Mouse (Mus musculus): ENCODE results near the gene Bud31. TPM values are rescaled to one million over a fixed set of nuclear protein-coding genes. Genes with fewer than 3 reads are reported as not detected.

Bud31 gene
- 56.9 and 67.4 TPM in 2 replicates for polyA plus RNA-seq (2012; rRNA removed; ENCODE audit: low replicate concordance)

GRCm38 (mm10) chr5:145139571-145140519, at the start of gene Bud31, which contains the start of gene Pdap1:
Bud31 (plus strand) TSS chr5:145140362.
Pdap1 (minus strand) TSS chr5:145140238.

GRCm38 (mm10) chr5:145114071-145114605, 26.0 kb upstream of the Bud31 start, which contains the start of gene Arpc1b:
Arpc1b (plus strand) TSS chr5:145114215.

GRCm38 (mm10) chr5:145166536-145167305, 26.6 kb downstream of the Bud31 start, which contains the start of the genes Ptcd1 and Cpsf4:
Ptcd1 (minus strand) TSS chr5:145167108.
Cpsf4 (plus strand) TSS chr5:145167213.

GRCm38 (mm10) chr5:145191962-145192361, 51.8 kb downstream of the Bud31 start, which contains the start of gene Atp5j2:
Atp5j2 (minus strand) TSS chr5:145192062.

Other genes with a start within 250 kb of the Bud31 start
- gene Smurf1, start 174.5 kb upstream of the Bud31 start, polyA plus RNA-seq (2012; rRNA removed; ENCODE audit: low replicate concordance) = 33.8 and 36.4 TPM in 2 replicates
- not detected in 2 replicates for gene Gm4871, start 107.6 kb upstream of the Bud31 start, polyA plus RNA-seq (2012; rRNA removed; ENCODE audit: low replicate concordance)
- gene 1700018F24Rik, start 97.4 kb upstream of the Bud31 start, polyA plus RNA-seq (2012; rRNA removed; ENCODE audit: low replicate concordance) = not detected in 2 replicates
- gene Arpc1a, start 56.5 kb upstream of the Bud31 start, polyA plus RNA-seq (2012; rRNA removed; ENCODE audit: low replicate concordance) = 146 and 172 TPM in 2 replicates
- gene Kpna7, start 56.3 kb upstream of the Bud31 start, polyA plus RNA-seq (2012; rRNA removed; ENCODE audit: low replicate concordance) = not detected in 2 replicates
- gene Arpc1b, start 26.1 kb upstream of the Bud31 start, polyA plus RNA-seq (2012; rRNA removed; ENCODE audit: low replicate concordance) = 709 and 828 TPM in 2 replicates
- gene Pdap1, start 124 bp upstream of the Bud31 start, polyA plus RNA-seq (2012; rRNA removed; ENCODE audit: low replicate concordance) = 22.4 and 39.1 TPM in 2 replicates
- 17.1 and 19.1 TPM in 2 replicates for gene Ptcd1, start 26.7 kb downstream of the Bud31 start, polyA plus RNA-seq (2012; rRNA removed; ENCODE audit: low replicate concordance)
- 24.2 and 36.6 TPM in 2 replicates for gene Cpsf4, start 26.9 kb downstream of the Bud31 start, polyA plus RNA-seq (2012; rRNA removed; ENCODE audit: low replicate concordance)
- gene Atp5j2, start 51.7 kb downstream of the Bud31 start, polyA plus RNA-seq (2012; rRNA removed; ENCODE audit: low replicate concordance) = 178 and 219 TPM in 2 replicates
- gene Zkscan14, start 61.5 kb downstream of the Bud31 start, polyA plus RNA-seq (2012; rRNA removed; ENCODE audit: low replicate concordance) = 4.4 and 4.8 TPM in 2 replicates
- gene Zkscan5, start 64.2 kb downstream of the Bud31 start, polyA plus RNA-seq (2012; rRNA removed; ENCODE audit: low replicate concordance) = 8.2 and 8.3 TPM in 2 replicates
- gene Zfp655, start 91.4 kb downstream of the Bud31 start, polyA plus RNA-seq (2012; rRNA removed; ENCODE audit: low replicate concordance) = 25.0 and 30.5 TPM in 2 replicates
- gene Zscan25, start 140.1 kb downstream of the Bud31 start, polyA plus RNA-seq (2012; rRNA removed; ENCODE audit: low replicate concordance) = 12.9 and 20.0 TPM in 2 replicates
- gene Cyp3a57, start 204.9 kb downstream of the Bud31 start, polyA plus RNA-seq (2012; rRNA removed; ENCODE audit: low replicate concordance) = 0.71 TPM in 1 of 2 replicates, not detected in the other

Measured in subcutaneous adipose tissue, adult 2 months (tissue).